Mouse (Mus musculus): Measurements from ENCODE around the gene Pik3r6. TPM values are rescaled to one million over a fixed set of nuclear protein-coding genes. Genes with fewer than 3 reads are reported as not detected.
A peak's percentile ranks its signal among the peaks of the same experiment; 100 is the strongest.

Gene Pik3r6
- polyA plus RNA-seq, 1 experiment from 2014 or later = 1.0 TPM

DNA sequence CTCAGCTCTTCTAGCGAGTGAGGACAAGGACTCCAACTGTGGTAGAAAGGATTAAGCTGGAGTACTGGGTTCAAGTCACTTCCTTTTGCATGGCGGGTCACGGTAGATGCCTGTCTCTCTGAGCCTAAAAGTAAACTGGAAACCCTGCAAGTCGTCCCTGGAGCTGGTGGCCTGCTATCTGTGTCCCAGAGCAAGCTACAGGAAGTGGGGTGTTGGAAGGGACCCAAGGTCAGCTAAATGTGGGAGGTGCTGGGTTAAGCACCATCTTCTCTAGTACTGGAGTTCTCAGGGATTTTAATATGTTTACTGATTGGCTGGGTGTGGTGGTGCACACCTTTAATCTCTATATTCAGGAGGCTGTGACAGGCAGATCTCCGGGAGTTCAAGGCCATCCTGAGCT, 30.0 kb downstream of the Pik3r6 start:
- Histone ChIP-seq H3K4me2 (replicated peaks; ENCODE audit: low read depth) (no peak overlapping the region), H3K9ac (ENCODE audit: low read depth, low read length) (no peak overlapping the region), H3K4me1 (replicated peaks; ENCODE audit: control insufficient read depth, insufficient read depth, low read length) (no peaks in the 10 kb centered on the region), H3K27me3 (replicated peaks; ENCODE audit: control insufficient read depth, insufficient read depth, low read length) (peaks cover 3% of the 10 kb centered on the region; the same call in 1 of the 2 replicates), H3K36me3 (ENCODE audit: control insufficient read depth, insufficient read depth) (no peaks in the 10 kb centered on the region), H3K27ac (ENCODE audit: low read depth, low read length) (no peak overlapping the region), H3K4me3 (ENCODE audit: low read depth, low read length) (no peak overlapping the region), H3K9me3 (ENCODE audit: control insufficient read depth) (no peaks in the 10 kb centered on the region)
- 69% methylated on average over 5 of the region's 5 CpGs for WGBS
- ATAC-seq = no peak
- no peak for TF ChIP-seq CTCF (IDR thresholded peaks at IDR 0.05; ENCODE audit: low read depth)

DNA sequence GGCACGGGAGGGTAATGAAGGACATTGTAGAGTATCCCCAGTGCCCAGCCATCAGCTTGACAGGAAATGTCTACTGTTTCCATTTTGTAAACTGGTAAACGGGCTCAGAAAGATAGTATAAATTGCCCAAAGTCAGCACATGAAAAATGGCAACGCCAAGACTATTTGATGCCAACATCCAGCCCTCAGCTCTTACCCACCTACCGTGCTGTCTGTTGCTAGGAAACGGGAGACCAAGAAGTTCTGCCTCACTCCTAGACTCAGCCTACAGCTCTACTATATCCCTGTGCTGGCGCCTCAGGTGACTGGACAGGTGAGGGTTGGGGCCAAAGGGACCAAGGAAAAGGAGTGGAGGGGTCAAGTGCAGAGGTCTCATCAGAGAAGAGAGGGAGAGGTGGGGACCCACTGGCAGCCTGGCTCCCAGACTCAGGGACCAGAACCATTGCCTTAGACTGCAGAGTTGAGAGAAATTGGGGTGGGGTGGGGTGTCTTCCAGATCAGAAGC, 31.2 kb downstream of the Pik3r6 start:
- TF ChIP-seq CTCF (IDR thresholded peaks at IDR 0.05; ENCODE audit: low read depth) = no peak
- Histone ChIP-seq H3K27ac (ENCODE audit: low read depth, low read length) (no peak overlapping the region), H3K9me3 (ENCODE audit: control insufficient read depth) (no peaks in the 10 kb centered on the region), H3K4me1 (replicated peaks; ENCODE audit: control insufficient read depth, insufficient read depth, low read length) (no peaks in the 10 kb centered on the region), H3K4me2 (replicated peaks; ENCODE audit: low read depth) (no peak overlapping the region), H3K4me3 (ENCODE audit: low read depth, low read length) (no peak overlapping the region), H3K27me3 (replicated peaks; ENCODE audit: control insufficient read depth, insufficient read depth, low read length) (peaks cover 3% of the 10 kb centered on the region; the same call in 1 of the 2 replicates), H3K9ac (ENCODE audit: low read depth, low read length) (no peak overlapping the region), H3K36me3 (ENCODE audit: control insufficient read depth, insufficient read depth) (no peaks in the 10 kb centered on the region)
- no peak for ATAC-seq
- 84% methylated on average over 6 of the region's 6 CpGs for WGBS

DNA sequence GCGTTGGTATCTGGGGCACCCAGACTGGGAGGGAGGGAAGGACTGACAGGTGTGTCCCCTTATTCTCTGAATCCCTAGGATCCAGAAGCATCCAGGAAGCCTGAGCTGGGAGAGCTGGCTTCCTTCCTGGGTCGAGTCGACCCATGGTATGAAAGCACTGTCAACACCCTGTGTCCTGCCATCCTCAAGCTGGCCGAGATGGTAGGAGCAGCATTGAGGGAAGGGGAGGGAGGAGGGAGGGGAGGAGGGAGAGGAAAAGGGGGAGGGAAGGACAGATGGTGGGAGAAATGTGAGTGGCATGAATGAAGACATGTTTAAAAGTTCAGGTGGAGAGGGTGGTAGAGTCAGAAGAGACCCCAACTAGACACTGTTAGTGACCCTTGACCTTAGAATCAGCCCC, 33.2 kb downstream of the Pik3r6 start:
- Histone ChIP-seq H3K9me3 (ENCODE audit: control insufficient read depth) (no peaks in the 10 kb centered on the region), H3K4me2 (replicated peaks; ENCODE audit: low read depth) (no peak overlapping the region), H3K36me3 (ENCODE audit: control insufficient read depth, insufficient read depth) (no peaks in the 10 kb centered on the region), H3K27ac (ENCODE audit: low read depth, low read length) (no peak overlapping the region), H3K4me1 (replicated peaks; ENCODE audit: control insufficient read depth, insufficient read depth, low read length) (no peaks in the 10 kb centered on the region), H3K4me3 (ENCODE audit: low read depth, low read length) (no peak overlapping the region), H3K9ac (ENCODE audit: low read depth, low read length) (no peak overlapping the region), H3K27me3 (replicated peaks; ENCODE audit: control insufficient read depth, insufficient read depth, low read length) (0 out of 2 replicates have a peak, but pooled peaks cover 3% of the 10 kb centered on the region)
- TF ChIP-seq CTCF (IDR thresholded peaks at IDR 0.05; ENCODE audit: low read depth) = no peak
- 53% methylated on average over 4 of the region's 4 CpGs for WGBS
- no peak for ATAC-seq

DNA sequence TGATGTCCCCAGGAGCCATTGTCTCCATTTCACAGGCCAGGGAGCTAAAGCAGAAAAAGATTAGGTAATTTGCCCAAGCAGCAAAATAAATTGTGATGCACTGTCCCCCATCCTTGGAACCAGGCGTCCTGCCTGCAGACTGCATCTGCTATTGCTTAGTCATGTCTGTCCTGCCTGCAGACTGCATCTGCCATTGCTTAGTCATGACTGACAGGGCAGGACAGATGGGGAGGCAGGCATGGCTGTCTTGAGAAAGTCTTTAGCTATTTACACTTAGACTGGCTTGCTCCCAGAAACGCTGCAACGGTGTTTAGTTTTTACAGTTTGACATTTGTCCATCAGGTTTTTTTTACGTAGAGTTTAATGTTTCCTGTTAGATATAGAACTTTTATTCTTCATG, 33.6 kb downstream of the Pik3r6 start:
- H3K4me1 ChIP-seq (replicated peaks; ENCODE audit: control insufficient read depth, insufficient read depth, low read length) = no peaks in the 10 kb centered on the region
- no peaks in the 10 kb centered on the region for H3K36me3 ChIP-seq (ENCODE audit: control insufficient read depth, insufficient read depth)
- H3K4me3 ChIP-seq (ENCODE audit: low read depth, low read length) = no peak overlapping the region
- 0 out of 2 replicates have a peak, but pooled peaks cover 3% of the 10 kb centered on the region for H3K27me3 ChIP-seq (replicated peaks; ENCODE audit: control insufficient read depth, insufficient read depth, low read length)
- 43% methylated on average over 4 of the region's 4 CpGs for WGBS
- TF ChIP-seq CTCF (IDR thresholded peaks at IDR 0.05; ENCODE audit: low read depth) = no peak
- H3K9ac ChIP-seq (ENCODE audit: low read depth, low read length) = no peak overlapping the region
- no peaks in the 10 kb centered on the region for H3K9me3 ChIP-seq (ENCODE audit: control insufficient read depth)
- no peak overlapping the region for H3K4me2 ChIP-seq (replicated peaks; ENCODE audit: low read depth)
- no peak overlapping the region for H3K27ac ChIP-seq (ENCODE audit: low read depth, low read length)
- ATAC-seq = no peak

DNA sequence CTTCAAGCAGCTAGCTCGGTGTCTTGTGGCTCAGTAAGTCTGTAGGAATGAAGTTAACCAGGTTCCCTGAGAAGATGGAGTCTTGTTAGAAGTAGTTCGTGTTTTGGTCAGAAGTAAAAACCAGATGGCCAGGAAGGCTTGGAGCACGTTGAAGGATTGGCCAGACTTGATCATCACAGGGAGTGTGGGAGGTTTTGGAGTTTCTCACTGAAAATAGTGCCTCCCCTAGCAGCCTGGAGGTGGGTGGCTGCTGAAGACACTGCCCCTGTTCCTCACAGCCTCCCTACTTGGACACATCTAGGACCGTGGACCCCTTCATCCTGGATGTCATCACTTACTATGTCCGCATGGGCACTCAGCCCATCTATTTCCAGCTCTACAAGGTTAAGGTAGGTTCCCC, 36.8 kb downstream of the Pik3r6 start:
- no peak for ATAC-seq
- H3K4me1 ChIP-seq (replicated peaks; ENCODE audit: control insufficient read depth, insufficient read depth, low read length) = no peaks in the 10 kb centered on the region
- H3K4me2 ChIP-seq (replicated peaks; ENCODE audit: low read depth) = no peak overlapping the region
- H3K9me3 ChIP-seq (ENCODE audit: control insufficient read depth) = no peaks in the 10 kb centered on the region
- H3K27ac ChIP-seq (ENCODE audit: low read depth, low read length) = no peak overlapping the region
- 69% methylated on average over 5 of the region's 5 CpGs for WGBS
- H3K36me3 ChIP-seq (ENCODE audit: control insufficient read depth, insufficient read depth) = no peaks in the 10 kb centered on the region
- H3K4me3 ChIP-seq (ENCODE audit: low read depth, low read length) = no peak overlapping the region
- no peaks in the 10 kb centered on the region for H3K27me3 ChIP-seq (replicated peaks; ENCODE audit: control insufficient read depth, insufficient read depth, low read length)
- TF ChIP-seq CTCF (IDR thresholded peaks at IDR 0.05; ENCODE audit: low read depth) = no peak
- no peak overlapping the region for H3K9ac ChIP-seq (ENCODE audit: low read depth, low read length)

DNA sequence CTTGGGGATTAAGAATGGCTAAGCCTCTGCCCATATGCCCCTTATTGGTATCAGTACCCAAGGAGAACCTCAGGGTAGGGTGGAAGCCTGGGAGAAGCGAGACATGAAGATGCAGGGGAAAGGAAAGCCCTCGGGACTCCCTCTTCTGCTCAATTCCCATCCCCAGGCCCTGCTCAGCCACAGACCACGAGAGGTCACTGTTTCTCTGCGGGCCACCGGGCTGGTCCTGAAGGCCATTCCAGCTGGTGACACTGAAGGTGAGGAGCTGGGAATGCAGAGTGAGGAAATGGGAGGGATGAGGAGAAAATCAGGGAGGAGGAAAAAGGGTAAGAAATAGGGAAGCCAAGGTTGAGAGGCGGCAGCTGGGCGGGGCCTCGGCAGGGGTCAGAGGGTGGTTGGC, 41.7 kb downstream of the Pik3r6 start:
- no peak overlapping the region for H3K4me2 ChIP-seq (replicated peaks; ENCODE audit: low read depth)
- H3K9ac ChIP-seq (ENCODE audit: low read depth, low read length) = no peak overlapping the region
- peak; percentile 85 for TF ChIP-seq CTCF (IDR thresholded peaks at IDR 0.05; ENCODE audit: low read depth)
- no peaks in the 10 kb centered on the region for H3K27me3 ChIP-seq (replicated peaks; ENCODE audit: control insufficient read depth, insufficient read depth, low read length)
- no peaks in the 10 kb centered on the region for H3K9me3 ChIP-seq (ENCODE audit: control insufficient read depth)
- H3K4me1 ChIP-seq (replicated peaks; ENCODE audit: control insufficient read depth, insufficient read depth, low read length) = no peaks in the 10 kb centered on the region
- no peak; the same call in 1 of the 2 replicates for ATAC-seq
- no peaks in the 10 kb centered on the region for H3K36me3 ChIP-seq (ENCODE audit: control insufficient read depth, insufficient read depth)
- H3K27ac ChIP-seq (ENCODE audit: low read depth, low read length) = no peak overlapping the region
- no peak overlapping the region for H3K4me3 ChIP-seq (ENCODE audit: low read depth, low read length)
- 21% methylated on average over 8 of the region's 8 CpGs for WGBS

DNA sequence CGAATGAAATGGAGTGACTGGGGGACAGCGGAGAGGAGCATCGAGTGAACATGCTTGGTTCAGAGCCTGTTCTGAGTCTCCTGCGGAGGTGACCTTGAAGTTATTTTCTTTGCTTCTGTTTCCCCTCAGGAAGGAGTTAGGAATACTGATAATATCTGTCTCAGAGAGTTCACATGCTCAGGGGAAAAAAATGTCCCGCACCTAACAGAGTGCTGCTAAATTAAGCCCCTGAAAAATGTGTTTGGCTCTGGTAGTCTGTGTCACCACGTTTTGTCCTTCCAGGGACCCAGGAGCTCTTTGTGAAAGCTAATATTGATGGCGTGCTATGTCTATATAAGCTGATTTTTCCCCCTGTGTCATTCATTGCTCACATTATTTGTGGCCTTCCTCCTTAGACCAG, 42.4 kb downstream of the Pik3r6 start:
- ATAC-seq = no peak
- no peak overlapping the region for H3K9ac ChIP-seq (ENCODE audit: low read depth, low read length)
- H3K4me1 ChIP-seq (replicated peaks; ENCODE audit: control insufficient read depth, insufficient read depth, low read length) = no peaks in the 10 kb centered on the region
- no peak overlapping the region for H3K4me3 ChIP-seq (ENCODE audit: low read depth, low read length)
- no peak overlapping the region for H3K27ac ChIP-seq (ENCODE audit: low read depth, low read length)
- no peak overlapping the region for H3K4me2 ChIP-seq (replicated peaks; ENCODE audit: low read depth)
- no peaks in the 10 kb centered on the region for H3K36me3 ChIP-seq (ENCODE audit: control insufficient read depth, insufficient read depth)
- TF ChIP-seq CTCF (IDR thresholded peaks at IDR 0.05; ENCODE audit: low read depth) = no peak
- no peaks in the 10 kb centered on the region for H3K9me3 ChIP-seq (ENCODE audit: control insufficient read depth)
- WGBS = 49% methylated on average over 7 of the region's 7 CpGs
- H3K27me3 ChIP-seq (replicated peaks; ENCODE audit: control insufficient read depth, insufficient read depth, low read length) = no peaks in the 10 kb centered on the region
